Mouse (Mus musculus): ENCODE data around the gene Ehbp1.

DNA sequence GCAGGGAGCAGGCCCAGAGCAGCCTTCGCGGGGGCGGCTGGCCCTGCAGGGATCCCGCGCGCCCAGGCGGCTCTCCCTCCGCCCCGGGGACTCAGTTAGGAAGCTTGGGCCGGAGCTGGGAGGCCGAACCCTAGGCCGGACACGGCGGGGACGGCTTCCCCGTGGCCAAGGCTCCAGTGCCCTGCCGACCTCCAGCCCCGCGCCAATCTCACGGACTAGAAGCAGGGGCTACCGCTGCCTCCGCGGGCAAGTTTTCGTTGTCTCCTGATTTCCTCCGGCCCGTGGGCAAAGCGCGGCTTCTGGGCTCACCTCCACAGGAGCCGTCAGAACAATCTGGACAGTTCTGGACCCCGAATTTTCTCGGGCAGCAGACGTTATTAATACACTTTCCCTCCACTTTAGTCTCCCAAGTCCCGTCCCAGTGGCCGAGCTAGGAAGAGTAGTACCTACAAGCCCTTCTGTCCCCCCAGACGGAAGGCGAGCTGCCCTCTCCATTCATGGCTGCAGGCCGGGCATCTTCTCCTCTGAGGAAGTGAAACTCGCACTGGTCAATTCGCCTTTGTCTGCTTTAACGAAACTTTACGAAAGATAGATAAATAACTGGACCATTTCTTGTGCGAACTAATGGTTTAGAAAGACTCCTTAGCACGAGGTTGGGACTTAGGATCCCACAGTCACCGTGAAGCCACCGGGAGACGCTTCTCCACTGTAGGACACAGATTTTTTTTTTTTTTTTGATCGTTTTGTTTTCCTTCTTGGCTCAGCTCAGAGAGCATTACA, 348.3 kb downstream of the Ehbp1 start:
- TF ChIP-seq POLR2A (IDR thresholded peaks at IDR 0.05; ENCODE audit: borderline replicate concordance, extremely low read depth, low read depth, low read length) (no peak), CTCF (IDR thresholded peaks at IDR 0.05; ENCODE audit: insufficient read depth, low read length) (no peak)
